In genomic region chr12:24709409-24709808, GRCm38 (mm10) we compare ENCODE assay signal across 8 mouse cellular contexts. TPM values are rescaled to one million over a fixed set of nuclear protein-coding genes. Genes with fewer than 3 reads are reported as not detected.
A peak's percentile ranks its signal among the peaks of the same experiment; 100 is the strongest.
DNase-seq lines count a peak whose midpoint lies in the region; ATAC-seq lines count a peak whose summit lies in the region.

No protein-coding gene starts in this region.

- DNase-seq in adrenal gland, adult 2 months, result peak; percentile 45
- no peak for DNase-seq in adrenal gland, adult 8-10 months
- peak; percentile 79 for DNase-seq in urinary bladder, postnatal 14 days (ENCODE audit: low spot score)
- no peak for DNase-seq in urinary bladder, postnatal 10 days (ENCODE audit: low spot score)
- DNase-seq in spleen, postnatal 36 days (ENCODE audit: low spot score in 2 of 2), result peak; percentile 35 to 55
- no peak for DNase-seq in layer of hippocampus, postnatal 10 days (ENCODE audit: low spot score in 2 of 2)
- DNase-seq in left cerebral cortex, adult 9 months (ENCODE audit: low spot score in 2 of 2), result no peak

- H3K4me2 ChIP-seq in limb, embryonic 12.5 days, result peak overlapping the region; percentile 68

- no peak for ATAC-seq in limb, embryonic 12.5 days (ENCODE audit: insufficient number of reproducible peaks, insufficient read depth, low FRiP score, low TSS enrichment, low read depth)

- H3K9ac ChIP-seq in limb, embryonic 12.5 days (replicated peaks), result peak overlapping the region; percentile 89

- H3K4me3 ChIP-seq in limb, embryonic 12.5 days (replicated peaks), result peak overlapping the region; percentile 91

- no peaks in the 10 kb centered on the region for H3K27me3 ChIP-seq in limb, embryonic 12.5 days

- H3K9me3 ChIP-seq in limb, embryonic 12.5 days, result no peaks in the 10 kb centered on the region

- H3K36me3 ChIP-seq in limb, embryonic 12.5 days, result peaks cover 38% of the 10 kb centered on the region

- peak overlapping the region; percentile 92 for H3K27ac ChIP-seq in limb, embryonic 12.5 days

- 15% methylated on average over 6 of the region's 6 CpGs for WGBS in limb, embryonic 12.5 days

- peaks cover 51% of the 10 kb centered on the region for H3K4me1 ChIP-seq in limb, embryonic 12.5 days (replicated peaks)

RNA-seq across cellular contexts. Expression of gene Rrm2, which starts 1.4 kb away (rescaled TPM):
- 1 to 10 TPM; 7.7 to 9.1 TPM for total RNA-seq in adrenal gland, adult 2 months (2021)
- 2.8 and 6.0 TPM in 2 replicates for polyA plus RNA-seq in adrenal gland, adult 2 months (2012; rRNA removed)
- 10 to 100 TPM in 1 of 4 experiments, 1 to 10 TPM in 3; 4.9 to 10.4 (median 6.8) TPM for total RNA-seq in adrenal gland, adult 8-10 months (2022)
- polyA plus RNA-seq in limb, embryonic 12.5 days (2016; fragmentation: Nextera tagmentation; extraction: Ambion mirVana), result 367 and 394 TPM in 2 replicates
- total RNA-seq in layer of hippocampus, postnatal 10 days (2021), result 10 to 100 TPM; 12.4 to 15.1 TPM

RNA-seq across cellular contexts. Expression of gene Cys1, which starts 27.8 kb away (rescaled TPM):
- total RNA-seq in adrenal gland, adult 2 months (2021), result 1 to 10 TPM; 2.4 to 4.5 TPM
- polyA plus RNA-seq in adrenal gland, adult 2 months (2012; rRNA removed), result 5.6 and 6.0 TPM in 2 replicates
- 1 to 10 TPM; 4.2 to 6.5 (median 6.4) TPM for total RNA-seq in adrenal gland, adult 8-10 months (2022)
- 1.3 and 2.6 TPM in 2 replicates for polyA plus RNA-seq in limb, embryonic 12.5 days (2016; fragmentation: Nextera tagmentation; extraction: Ambion mirVana)
- total RNA-seq in layer of hippocampus, postnatal 10 days (2021), result 10 to 100 TPM; 10.3 to 12.5 TPM

RNA-seq across cellular contexts. Expression of gene Klf11, which starts 58.3 kb away (rescaled TPM):
- 10 to 100 TPM; 10.4 to 13.5 TPM for total RNA-seq in adrenal gland, adult 2 months (2021)
- 8.3 and 9.1 TPM in 2 replicates for polyA plus RNA-seq in adrenal gland, adult 2 months (2012; rRNA removed)
- 10 to 100 TPM; 10.9 to 15.3 (median 13.7) TPM for total RNA-seq in adrenal gland, adult 8-10 months (2022)
- 12.0 and 12.8 TPM in 2 replicates for polyA plus RNA-seq in limb, embryonic 12.5 days (2016; fragmentation: Nextera tagmentation; extraction: Ambion mirVana)
- total RNA-seq in layer of hippocampus, postnatal 10 days (2021), result 1 to 10 TPM; 7.4 to 8.3 TPM

Comparison
In these comparisons a context has a peak if more than half of its experiments do, and no peak if none do; other contexts are left out.
1. DNase-seq: peak in adrenal gland, adult 2 months (single experiment), urinary bladder, postnatal 14 days (single experiment) and spleen, postnatal 36 days (2 of 2); none in adrenal gland, adult 8-10 months (single experiment), urinary bladder, postnatal 10 days (single experiment), layer of hippocampus, postnatal 10 days (0 of 2) and left cerebral cortex, adult 9 months (0 of 2).